Mouse (Mus musculus): ENCODE data around the gene Fgr.

The Fgr gene

GRCm38 (mm10) chr4:133016677-133017415, 43.0 kb downstream of the Fgr start:
- DNase-seq (ENCODE audit: low spot score) = no peak

DNA sequence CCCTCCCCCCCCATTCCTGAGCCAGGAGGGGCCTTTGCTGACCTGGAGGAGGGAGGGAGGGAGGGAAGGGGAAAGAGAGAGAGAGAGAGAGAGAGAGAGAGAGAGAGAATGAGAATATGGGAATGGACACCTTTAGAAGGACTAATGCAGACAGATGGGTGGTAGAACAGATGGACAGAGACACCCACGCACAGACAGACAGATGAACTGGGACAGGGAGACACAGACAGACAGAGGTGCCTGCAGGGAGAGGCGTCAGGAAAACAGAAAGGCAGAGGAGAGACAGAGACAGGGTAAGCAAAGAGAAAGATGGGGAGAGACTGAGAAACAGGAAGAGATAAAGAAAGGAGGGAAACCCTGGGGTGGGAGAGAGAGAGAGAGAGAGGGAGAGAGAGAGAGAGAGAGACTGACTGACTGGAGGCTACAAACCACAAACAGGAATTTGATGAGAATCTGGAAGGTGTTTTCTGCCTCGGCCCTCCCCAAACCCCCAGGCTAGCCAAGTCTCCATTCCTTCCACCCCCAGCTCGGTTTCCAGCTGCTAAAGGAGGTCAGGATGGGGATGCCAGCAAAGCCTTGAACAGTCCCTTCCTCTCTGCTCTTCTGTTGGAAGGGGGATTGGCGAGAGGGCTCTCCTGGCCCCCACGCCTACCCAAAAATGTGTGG, 43.8 kb downstream of the Fgr start:
- DNase-seq (ENCODE audit: low spot score) = no peak

- DNase-seq (ENCODE audit: low spot score) = no peak
Observed at GRCm38 (mm10) chr4:133018263-133018798, 44.4 kb downstream of the Fgr start.

- DNase-seq (ENCODE audit: low spot score) = no peak
Observed at GRCm38 (mm10) chr4:133020721-133021120, 46.8 kb downstream of the Fgr start.

DNA sequence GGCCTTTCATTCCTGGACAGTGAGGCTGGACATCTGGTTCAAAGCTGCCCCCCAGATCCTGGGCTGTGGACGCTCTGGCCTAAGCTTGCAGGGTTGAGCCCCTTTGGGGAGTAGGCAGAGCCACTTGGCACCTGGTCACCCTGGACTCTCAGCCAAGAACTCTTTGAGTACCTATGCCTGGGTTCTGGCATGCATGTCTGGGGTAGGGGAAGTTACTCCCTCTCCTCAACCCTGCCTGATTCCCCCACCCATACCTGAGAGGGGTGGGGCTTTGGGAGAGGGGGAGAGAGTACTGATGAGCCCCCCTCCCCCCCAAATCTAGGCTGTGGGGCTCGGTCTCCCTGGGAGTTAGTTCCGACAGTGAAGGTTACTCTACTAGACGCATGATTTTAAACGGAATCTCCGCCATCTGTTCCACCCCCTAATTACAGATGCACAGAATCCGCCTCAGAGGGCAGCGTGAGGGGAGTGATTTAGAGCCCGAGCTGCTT, 47.3 kb downstream of the Fgr start:
- no peak for DNase-seq (ENCODE audit: low spot score)

- no peak for DNase-seq (ENCODE audit: low spot score)
Observed at GRCm38 (mm10) chr4:133022217-133022616, 48.3 kb downstream of the Fgr start.

DNA sequence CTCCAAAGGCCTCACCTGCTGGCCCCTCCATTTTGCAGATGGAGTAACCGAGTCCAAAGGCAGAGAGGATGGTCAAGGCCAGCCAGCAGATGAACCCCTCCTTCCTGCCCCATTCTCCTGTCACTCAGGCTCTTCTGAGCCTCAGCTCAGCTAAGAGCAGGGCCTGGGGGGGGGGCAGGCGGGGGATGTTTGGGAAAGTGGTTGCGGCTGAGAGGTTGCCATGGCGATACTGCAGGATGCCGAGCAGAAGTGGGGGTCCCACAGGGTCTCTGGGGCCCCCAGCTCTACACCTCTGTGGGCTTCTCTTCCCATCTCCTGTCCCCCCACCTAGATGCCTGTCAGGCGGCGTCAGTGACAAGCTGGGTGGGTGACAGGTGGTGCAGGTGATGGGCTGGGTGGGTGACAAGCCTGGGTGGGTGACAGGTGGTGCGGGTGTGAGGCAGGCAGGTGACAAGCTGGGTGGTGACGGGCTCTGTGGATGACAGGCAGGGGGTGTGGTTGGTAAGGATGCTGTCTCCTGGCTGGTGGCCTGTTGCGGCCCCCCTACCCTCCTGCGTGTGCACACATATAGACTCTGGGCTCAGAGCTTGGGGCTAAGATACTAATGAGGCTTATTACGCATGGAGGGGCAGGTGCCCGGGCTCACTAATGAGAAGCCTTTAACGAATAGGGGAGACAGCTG, 49.2 kb downstream of the Fgr start:
- DNase-seq (ENCODE audit: low spot score) = no peak

- DNase-seq (ENCODE audit: low spot score) = no peak
Observed at GRCm38 (mm10) chr4:133023636-133024035, 49.7 kb downstream of the Fgr start.

DNA sequence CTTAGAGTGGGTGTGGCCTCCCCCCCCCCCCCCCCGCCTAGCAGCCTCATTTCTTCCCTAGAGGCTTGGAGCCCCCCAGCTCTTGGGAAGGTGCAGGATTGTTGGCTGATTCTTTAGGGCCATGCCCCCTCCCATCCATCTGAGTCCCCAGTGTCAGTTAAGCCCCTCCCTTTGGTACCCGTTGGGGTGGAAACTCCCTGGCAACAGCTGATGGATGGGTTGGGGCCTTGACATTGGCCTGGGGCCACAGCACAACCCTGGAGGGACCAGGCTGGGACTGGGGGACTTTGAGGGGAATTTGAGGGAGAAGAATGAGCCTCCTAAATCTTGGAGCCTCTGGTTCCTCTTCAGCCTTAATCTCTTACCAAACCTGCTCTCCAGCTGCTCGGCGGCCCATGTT, 50.5 kb downstream of the Fgr start:
- no peak for DNase-seq (ENCODE audit: low spot score)

DNA sequence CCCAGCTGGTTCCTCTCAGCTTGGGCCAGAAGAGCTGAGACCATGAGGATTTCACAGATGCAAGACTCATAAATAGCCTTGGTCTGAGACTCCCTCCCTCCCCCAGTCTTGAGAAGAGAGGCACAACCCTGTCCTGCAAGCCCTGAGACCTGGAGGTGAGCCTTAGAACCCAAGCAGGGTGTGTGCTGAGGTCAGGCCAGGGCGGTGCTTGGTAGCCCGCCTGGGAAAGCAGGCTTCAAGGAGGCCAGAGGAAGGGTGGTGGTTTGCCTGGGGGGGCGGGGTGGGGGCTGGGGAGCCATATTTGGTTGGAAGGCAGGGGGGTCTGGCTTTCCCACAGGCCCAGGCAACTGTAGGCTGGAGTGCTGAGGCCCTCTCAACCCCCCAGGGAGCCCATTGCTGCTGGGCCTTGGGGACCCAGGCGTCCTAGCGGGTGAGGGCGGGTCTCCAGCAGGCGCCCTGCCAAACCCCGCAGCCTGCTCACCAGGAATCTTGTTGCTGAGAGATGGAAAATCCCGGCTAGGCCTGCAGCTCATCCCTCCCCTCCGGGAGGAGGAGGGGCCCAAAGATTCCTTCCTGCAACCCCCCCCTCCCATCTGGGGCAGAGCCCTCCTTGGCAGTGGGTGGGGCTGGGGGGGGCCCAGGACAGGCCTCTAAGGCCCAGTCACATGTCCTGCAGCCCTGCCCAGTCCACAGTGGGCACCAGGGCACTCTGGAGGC, 51.2 kb downstream of the Fgr start:
- no peak for DNase-seq (ENCODE audit: low spot score)

DNA sequence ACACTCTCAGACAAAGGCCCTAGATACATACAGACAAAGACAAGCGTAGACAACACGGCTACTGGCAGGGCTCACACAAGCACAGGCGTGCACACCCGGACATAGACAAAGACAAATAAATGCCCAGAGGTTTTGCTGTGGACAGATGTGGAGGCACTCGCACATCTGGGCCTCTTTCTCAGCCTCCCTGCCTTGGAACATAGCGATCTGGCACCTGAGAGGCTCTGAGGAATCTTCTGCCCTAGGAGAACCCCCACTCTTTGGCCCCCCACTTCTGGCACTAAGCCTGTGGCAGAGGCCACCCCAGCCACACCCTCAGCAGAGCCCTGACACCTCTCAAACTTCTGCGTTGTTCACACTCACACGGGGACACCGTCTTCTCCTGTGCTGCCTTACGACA, 52.4 kb downstream of the Fgr start:
- no peak for DNase-seq (ENCODE audit: low spot score)

GRCm38 (mm10) chr4:133026826-133027375, 53.0 kb downstream of the Fgr start:
- DNase-seq (ENCODE audit: low spot score) = no peak

DNA sequence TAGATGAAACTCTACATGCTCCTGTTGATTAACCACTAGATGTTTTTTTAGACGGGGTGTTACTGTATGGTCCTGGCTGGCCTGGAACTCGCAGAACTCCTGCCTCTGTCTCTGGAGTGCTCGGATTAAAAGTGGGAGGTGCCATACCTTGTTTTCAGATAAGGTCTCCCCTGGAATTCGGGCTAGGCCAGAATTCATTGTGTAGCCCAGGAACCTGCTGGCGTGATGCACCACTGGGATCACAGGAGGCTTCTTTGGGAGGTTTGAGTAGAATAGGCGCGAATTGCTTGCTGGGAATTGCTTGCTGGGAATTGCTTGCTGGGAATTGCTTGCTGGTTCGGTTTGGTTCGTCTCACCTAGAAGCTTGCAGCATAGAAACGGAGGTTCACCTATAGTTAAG, 53.8 kb downstream of the Fgr start:
- no peak for DNase-seq (ENCODE audit: low spot score)

GRCm38 (mm10) chr4:133028193-133028592, 54.3 kb downstream of the Fgr start:
- DNase-seq (ENCODE audit: low spot score) = no peak

GRCm38 (mm10) chr4:133028875-133029274, 55.0 kb downstream of the Fgr start:
- DNase-seq (ENCODE audit: low spot score) = no peak

DNA sequence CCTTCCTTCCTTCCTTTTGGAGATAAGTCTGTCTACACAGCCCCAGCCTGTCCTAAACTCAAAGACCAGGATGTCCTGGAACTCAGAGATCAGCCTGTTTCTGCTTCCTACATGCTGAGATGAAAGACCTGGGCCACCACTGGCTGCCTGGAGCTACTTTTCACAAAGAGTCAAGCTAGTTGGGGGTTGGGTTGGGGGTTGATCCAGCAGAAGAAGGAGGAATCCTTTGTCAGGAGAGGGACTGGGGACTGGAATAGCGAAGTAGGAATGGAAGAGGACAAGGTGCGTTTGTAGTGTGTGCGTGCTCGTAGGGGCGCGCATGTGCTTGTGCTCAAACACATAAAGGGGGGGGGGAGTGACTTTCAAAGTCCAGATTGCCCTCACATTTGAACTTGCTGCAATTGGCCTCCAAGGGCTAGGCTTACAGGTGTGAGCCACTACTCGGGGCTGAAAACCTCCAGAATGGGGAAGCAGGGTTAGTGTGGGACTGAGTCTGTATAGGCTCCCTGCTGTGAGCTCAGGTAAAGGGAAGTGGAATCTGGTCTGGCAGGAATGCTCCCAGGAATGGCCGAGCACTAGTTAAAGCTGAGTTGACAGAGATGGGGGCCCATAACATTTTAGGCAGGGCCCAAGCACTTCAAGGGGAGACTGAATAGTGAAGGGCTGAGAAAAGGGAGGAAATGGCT, 58.7 kb downstream of the Fgr start:
- no peak for DNase-seq (ENCODE audit: low spot score)

DNA sequence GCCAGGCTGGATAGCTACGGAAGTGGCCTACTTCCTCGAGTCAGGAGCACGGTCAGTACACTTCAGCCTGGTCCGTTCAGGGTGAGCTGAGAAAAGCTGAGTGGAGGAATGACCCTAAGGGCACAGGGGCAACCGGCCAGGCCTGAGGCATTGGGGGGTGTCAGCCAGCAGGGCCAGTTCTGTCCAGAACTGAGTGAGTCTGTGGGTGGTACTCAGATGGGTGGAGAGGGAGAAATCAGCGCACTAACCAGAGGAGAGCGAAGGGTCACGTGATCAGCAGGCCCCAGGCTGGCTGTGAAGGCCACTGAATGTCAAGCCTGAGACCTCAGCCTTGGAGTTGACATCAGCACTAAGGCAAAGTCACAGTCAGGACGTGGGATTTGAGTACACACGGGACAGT, 60.6 kb downstream of the Fgr start:
- no peak for DNase-seq (ENCODE audit: low spot score)

DNA sequence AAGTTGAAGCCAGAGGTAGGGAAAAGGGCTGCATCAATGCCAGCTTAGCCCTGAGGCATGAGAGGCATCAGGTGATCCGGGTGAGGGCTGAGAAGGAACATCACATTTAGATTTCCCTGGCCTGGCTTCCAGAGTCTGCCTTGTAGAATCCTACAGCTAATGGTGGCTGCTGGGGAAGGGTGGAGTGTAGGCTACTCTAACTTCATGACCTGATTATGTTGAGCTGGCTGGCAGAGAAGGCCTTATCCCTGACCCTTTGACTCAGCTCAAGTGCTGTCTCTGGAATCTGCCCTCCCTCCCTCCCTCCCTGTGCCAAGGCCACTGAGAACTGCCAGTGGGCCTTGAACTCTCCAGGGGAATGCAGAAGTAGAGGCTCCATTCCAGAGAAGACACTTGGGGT, 61.6 kb downstream of the Fgr start:
- DNase-seq (ENCODE audit: low spot score) = no peak

GRCm38 (mm10) chr4:133035946-133036345, 62.1 kb downstream of the Fgr start:
- DNase-seq (ENCODE audit: low spot score) = no peak

DNA sequence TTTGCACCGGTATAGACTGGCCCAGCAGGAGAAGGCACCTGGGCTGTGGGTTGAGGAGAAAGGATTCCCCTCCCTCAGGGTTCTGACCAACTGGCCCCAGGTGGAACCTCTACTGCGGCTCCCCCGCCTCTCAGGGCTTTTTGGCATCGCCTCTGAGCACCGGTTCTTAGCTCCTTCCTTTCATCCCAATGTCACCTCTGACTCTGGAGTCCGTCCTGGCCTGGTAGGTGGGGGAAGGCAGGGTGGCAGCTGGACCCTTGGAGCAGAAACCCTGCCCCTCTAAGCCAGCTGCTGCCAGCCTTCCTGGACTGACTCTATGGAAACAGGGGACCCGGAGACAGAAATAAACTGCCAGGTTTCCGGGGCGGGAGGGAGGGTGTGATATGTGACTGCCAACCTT, 63.4 kb downstream of the Fgr start:
- DNase-seq (ENCODE audit: low spot score) = no peak

DNA sequence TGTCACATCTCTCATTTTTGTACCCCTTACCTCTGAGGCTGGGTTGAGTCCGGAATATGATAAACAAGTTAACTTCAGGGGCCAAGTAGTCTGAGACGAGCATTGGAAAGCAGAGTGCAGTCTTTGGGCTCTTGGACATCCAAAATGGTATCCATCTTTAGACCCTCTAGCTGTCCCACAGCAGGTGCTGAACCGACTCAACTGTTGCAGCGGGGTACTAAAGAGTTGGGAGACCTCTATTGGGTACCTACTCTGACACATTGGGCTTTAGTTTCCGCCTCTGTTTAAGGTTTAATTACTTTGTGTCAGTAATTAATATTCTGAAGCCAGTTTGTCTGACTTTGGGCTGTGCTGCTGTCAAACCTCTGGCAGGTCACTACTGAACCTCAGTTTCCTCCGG, 63.9 kb downstream of the Fgr start:
- DNase-seq (ENCODE audit: low spot score) = no peak
